8 mouse cellular contexts compared by ENCODE assay signal in the genomic region with DNA sequence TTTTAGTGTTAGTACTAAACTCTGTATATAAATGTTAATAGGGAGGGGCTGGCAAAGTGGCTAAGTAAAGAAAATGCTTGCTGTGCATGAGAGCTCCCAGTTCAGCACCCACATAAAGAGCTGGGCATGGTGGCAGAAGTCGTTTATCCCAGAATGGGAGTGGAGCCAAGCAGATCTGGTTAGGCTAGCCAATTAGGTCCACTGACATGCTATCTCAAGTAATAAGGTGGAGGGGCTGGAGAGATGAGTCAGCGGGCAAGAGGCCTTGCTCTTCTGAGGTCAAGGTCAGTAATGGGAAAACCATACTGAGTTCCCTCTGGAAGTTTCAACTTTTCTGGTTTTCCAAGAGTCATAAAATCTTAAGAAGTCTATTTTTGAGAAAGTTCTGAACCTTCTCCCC. TPM values are rescaled to one million over a fixed set of nuclear protein-coding genes. Genes with fewer than 3 reads are reported as not detected.
DNase-seq lines count a peak whose midpoint lies in the region; ATAC-seq and TF ChIP-seq lines count a peak whose summit lies in the region.

No protein-coding gene starts in this region.

- DNase-seq in adrenal gland, adult 2 months, result peak; percentile 60
- no peak for DNase-seq in adrenal gland, postnatal 4 days (ENCODE audit: low spot score in 2 of 2)
- DNase-seq in 3T3-L1 (ENCODE audit: low read depth, low spot score), result peak; percentile 27
- DNase-seq in forebrain, embryonic 10.5 days (ENCODE audit: extremely low spot score, low spot score), result no peak
- DNase-seq in limb, embryonic 11.5 days (ENCODE audit: low spot score), result no peak
- no peak for DNase-seq in left cerebral cortex, adult 18-20 months (ENCODE audit: low spot score in 2 of 2)
- DNase-seq in layer of hippocampus, adult 9-10 months (ENCODE audit: low spot score), result no peak

- no peak for TF ChIP-seq POLR2A in small intestine, adult 2 months (IDR thresholded peaks at IDR 0.05; ENCODE audit: low read depth, low read length)

- H3K4me3 ChIP-seq in forebrain, embryonic 10.5 days, result peak overlapping the region; percentile 90
- peak overlapping the region; percentile 92 for H3K4me3 ChIP-seq in limb, embryonic 11.5 days (ENCODE audit: low read depth, low read length)
- no peak overlapping the region; the same call in 1 of the 2 replicates for H3K4me3 ChIP-seq in small intestine, adult 2 months (ENCODE audit: low read depth, low read length)

- no peak for ATAC-seq in limb, embryonic 11.5 days (ENCODE audit: insufficient number of reproducible peaks, low FRiP score, low TSS enrichment, low read depth)

- H3K4me1 ChIP-seq in forebrain, embryonic 10.5 days, result peaks cover 23% of the 10 kb centered on the region
- H3K4me1 ChIP-seq in limb, embryonic 11.5 days (ENCODE audit: control insufficient read depth, insufficient read depth, low read length), result peaks cover 6% of the 10 kb centered on the region
- H3K4me1 ChIP-seq in small intestine, adult 2 months (ENCODE audit: control insufficient read depth, insufficient read depth, insufficient read length, low read length), result peaks cover 12% of the 10 kb centered on the region

- H3K27ac ChIP-seq in forebrain, embryonic 10.5 days, result no peak overlapping the region
- H3K27ac ChIP-seq in limb, embryonic 11.5 days (replicated peaks; ENCODE audit: low read depth, low read length), result no peak overlapping the region
- H3K27ac ChIP-seq in small intestine, adult 2 months (ENCODE audit: insufficient read depth, low read depth, low read length), result peak overlapping the region; percentile 42; the same call in 1 of the 2 replicates

- TF ChIP-seq CTCF in small intestine, adult 2 months (IDR thresholded peaks at IDR 0.05; ENCODE audit: extremely low read depth, insufficient read length, insufficient replicate concordance, low read depth, low read length), result no peak

- 81% methylated on average over 2 of the region's 2 CpGs for WGBS in forebrain, embryonic 10.5 days
- 60% methylated on average over 2 of the region's 2 CpGs for WGBS in limb, embryonic 11.5 days
- 17% methylated on average over 2 of the region's 2 CpGs for WGBS in small intestine, adult 2 months

- peak overlapping the region; percentile 80 for H3K4me2 ChIP-seq in limb, embryonic 11.5 days (ENCODE audit: low read depth, severe bottlenecking)

- H3K27me3 ChIP-seq in forebrain, embryonic 10.5 days (ENCODE audit: poor library complexity, severe bottlenecking), result no peaks in the 10 kb centered on the region
- H3K27me3 ChIP-seq in limb, embryonic 11.5 days (ENCODE audit: control insufficient read depth, insufficient read depth, low read length), result no peaks in the 10 kb centered on the region
- H3K27me3 ChIP-seq in small intestine, adult 2 months (ENCODE audit: control insufficient read depth, insufficient read depth, low read length), result no peaks in the 10 kb centered on the region

- H3K36me3 ChIP-seq in forebrain, embryonic 10.5 days (replicated peaks), result peaks cover 67% of the 10 kb centered on the region
- peaks cover 13% of the 10 kb centered on the region for H3K36me3 ChIP-seq in limb, embryonic 11.5 days (ENCODE audit: control insufficient read depth, insufficient read depth, low read length)
- peaks cover 36% of the 10 kb centered on the region for H3K36me3 ChIP-seq in small intestine, adult 2 months (ENCODE audit: control insufficient read depth, insufficient read depth, low read length)

- peaks cover 6% of the 10 kb centered on the region for H3K9me3 ChIP-seq in forebrain, embryonic 10.5 days
- H3K9me3 ChIP-seq in limb, embryonic 11.5 days (ENCODE audit: control insufficient read depth, low read length), result peaks cover 3% of the 10 kb centered on the region; the same call in 1 of the 2 replicates

- H3K9ac ChIP-seq in limb, embryonic 11.5 days (ENCODE audit: low read length), result no peak overlapping the region; the same call in 1 of the 2 replicates

RNA-seq across cellular contexts. Expression of a gene that starts 1.0 kb away (rescaled TPM):
- total RNA-seq in adrenal gland, adult 2 months (2021), result 100 to 1,000 TPM in 1 of 2 experiments, 10 to 100 TPM in 1; 100.0 to 113 TPM
- 43.3 and 46.8 TPM in 2 replicates for polyA plus RNA-seq in adrenal gland, adult 2 months (2012; rRNA removed)
- 10 to 100 TPM; 78.0 to 78.9 TPM for total RNA-seq in adrenal gland, postnatal 4 days (2021)
- polyA plus RNA-seq in forebrain, embryonic 10.5 days (2016; fragmentation: Nextera tagmentation; extraction: Ambion mirVana), result 62.4 and 64.3 TPM in 2 replicates
- polyA plus RNA-seq in limb, embryonic 11.5 days (2014; fragmentation: Nextera tagmentation; extraction: Ambion mirVana), result 58.8 and 60.5 TPM in 2 replicates
- 18.6 and 30.0 TPM in 2 replicates for polyA plus RNA-seq in small intestine, adult 2 months (2012; rRNA removed)
- 10 to 100 TPM; 66.0 to 66.1 TPM for total RNA-seq in left cerebral cortex, adult 18-20 months (2021)

RNA-seq across cellular contexts. Expression of a gene that starts 1.0 kb away (rescaled TPM):
- 10 to 100 TPM; 51.4 to 70.3 TPM for total RNA-seq in adrenal gland, adult 2 months (2021)
- polyA plus RNA-seq in adrenal gland, adult 2 months (2012; rRNA removed), result 77.0 and 88.5 TPM in 2 replicates
- 10 to 100 TPM; 78.9 to 80.4 TPM for total RNA-seq in adrenal gland, postnatal 4 days (2021)
- polyA plus RNA-seq in forebrain, embryonic 10.5 days (2016; fragmentation: Nextera tagmentation; extraction: Ambion mirVana), result 113 and 122 TPM in 2 replicates
- 111 and 118 TPM in 2 replicates for polyA plus RNA-seq in limb, embryonic 11.5 days (2014; fragmentation: Nextera tagmentation; extraction: Ambion mirVana)
- 15.6 and 36.6 TPM in 2 replicates for polyA plus RNA-seq in small intestine, adult 2 months (2012; rRNA removed)
- total RNA-seq in left cerebral cortex, adult 18-20 months (2021), result 10 to 100 TPM; 58.5 to 59.5 TPM

Comparison
In these comparisons a context has a peak if more than half of its experiments do, and no peak if none do; other contexts are left out.
1. DNase-seq: peak in adrenal gland, adult 2 months (single experiment) and 3T3-L1 (single experiment); none in adrenal gland, postnatal 4 days (0 of 2), forebrain, embryonic 10.5 days (single experiment), limb, embryonic 11.5 days (single experiment), left cerebral cortex, adult 18-20 months (0 of 2) and layer of hippocampus, adult 9-10 months (single experiment).